20 mouse cellular contexts compared by ENCODE assay signal in genomic region chr4:40969161-40969560, GRCm38 (mm10). TPM values are rescaled to one million over a fixed set of nuclear protein-coding genes. Genes with fewer than 3 reads are reported as not detected.
DNase-seq lines count a peak whose midpoint lies in the region; ATAC-seq and TF ChIP-seq lines count a peak whose summit lies in the region.
"Had no signal": no experiment of that assay in that cellular context is flagged by ENCODE, and none has a peak within 500 bp of the region (broad histone marks: within the 10 kb centered on the region; RNA-seq: fewer than 3 reads in every experiment).

No protein-coding gene starts in this region.

- TF ChIP-seq CTCF in liver, adult 2 months (IDR thresholded peaks at IDR 0.05; ENCODE audit: low read depth, low read length): no peak
- no peak for TF ChIP-seq CTCF in embryonic fibroblast, embryonic 13.5 days (IDR thresholded peaks at IDR 0.05; ENCODE audit: borderline replicate concordance, insufficient read depth, low read length)

- ATAC-seq in hindbrain, embryonic 13.5 days (ENCODE audit: low FRiP score): no peak
- ATAC-seq in liver, embryonic 13.5 days (ENCODE audit: low read depth): no peak

- peaks cover 36% of the 10 kb centered on the region for H3K36me3 ChIP-seq in hindbrain, embryonic 13.5 days
- H3K36me3 ChIP-seq in hindbrain, embryonic 10.5 days: peaks cover 46% of the 10 kb centered on the region
- peaks cover 10% of the 10 kb centered on the region; the same call in 1 of the 2 replicates for H3K36me3 ChIP-seq in liver, adult 2 months (ENCODE audit: control insufficient read depth, insufficient read depth, low read length)
- H3K36me3 ChIP-seq in liver, embryonic 13.5 days: peaks cover 35% of the 10 kb centered on the region

- 82% methylated on average over 4 of the region's 4 CpGs for WGBS in hindbrain, embryonic 13.5 days
- WGBS in hindbrain, embryonic 10.5 days: 82% methylated on average over 4 of the region's 4 CpGs
- 13% methylated on average over 4 of the region's 4 CpGs for WGBS in liver, adult 2 months
- 66% methylated on average over 4 of the region's 4 CpGs for WGBS in liver, embryonic 13.5 days (ENCODE audit: insufficient replicate concordance)

- H3K9ac ChIP-seq in hindbrain, embryonic 13.5 days: 0 out of 2 replicates have a peak overlapping the region, but pooled peaks have one; percentile 93
- no peak overlapping the region for H3K9ac ChIP-seq in liver, adult 2 months (ENCODE audit: low read depth, low read length)
- H3K9ac ChIP-seq in liver, embryonic 13.5 days: no peak overlapping the region

- H3K9me3 ChIP-seq in hindbrain, embryonic 13.5 days: no peaks in the 10 kb centered on the region
- no peaks in the 10 kb centered on the region for H3K9me3 ChIP-seq in hindbrain, embryonic 10.5 days
- no peaks in the 10 kb centered on the region for H3K9me3 ChIP-seq in liver, embryonic 13.5 days (replicated peaks)
- H3K9me3 ChIP-seq: embryonic facial prominence, embryonic 13.5 days; forebrain, embryonic 10.5 days; hindbrain, embryonic 12.5 days; neural tube, embryonic 12.5 days had no signal

- no peak overlapping the region for H3K4me3 ChIP-seq in hindbrain, embryonic 13.5 days
- no peak overlapping the region for H3K4me3 ChIP-seq in hindbrain, embryonic 10.5 days
- H3K4me3 ChIP-seq in liver, adult 2 months (ENCODE audit: insufficient read depth, low read depth, low read length): no peak overlapping the region
- H3K4me3 ChIP-seq in embryonic fibroblast, embryonic 13.5 days (ENCODE audit: insufficient read depth, low read length): no peak overlapping the region
- H3K4me3 ChIP-seq in liver, embryonic 13.5 days (replicated peaks): no peak overlapping the region

- DNase-seq in hindbrain, embryonic 10.5 days (ENCODE audit: low spot score): no peak
- DNase-seq in liver, adult 2 months (ENCODE audit: extremely low read depth, low read depth, low spot score): peak; percentile 46
- no peak for DNase-seq in liver
- DNase-seq in liver, embryonic 13.5 days: no peak
- no peak for DNase-seq in spleen, adult 18-20 months
- no peak for DNase-seq in gastrocnemius, postnatal 25 days
- DNase-seq: B cell, adult 2 months; cerebellum, postnatal 36 days; lung, adult 2 months; thymus, adult 2 months had no signal

- no peaks in the 10 kb centered on the region for H3K27me3 ChIP-seq in hindbrain, embryonic 13.5 days
- no peaks in the 10 kb centered on the region for H3K27me3 ChIP-seq in hindbrain, embryonic 10.5 days (ENCODE audit: insufficient read depth, poor library complexity, severe bottlenecking)
- no peaks in the 10 kb centered on the region for H3K27me3 ChIP-seq in liver, adult 2 months (ENCODE audit: control insufficient read depth, insufficient read depth, low read length)
- H3K27me3 ChIP-seq in liver, embryonic 13.5 days: no peaks in the 10 kb centered on the region
- H3K27me3 ChIP-seq: embryonic facial prominence, embryonic 13.5 days; hindbrain, embryonic 12.5 days; neural tube, embryonic 12.5 days had no signal

- H3K79me2 ChIP-seq in liver, adult 2 months (ENCODE audit: control insufficient read depth, insufficient read depth, low read length): peaks cover 17% of the 10 kb centered on the region

- peaks cover 22% of the 10 kb centered on the region for H3K4me1 ChIP-seq in hindbrain, embryonic 13.5 days (replicated peaks)
- H3K4me1 ChIP-seq in hindbrain, embryonic 10.5 days (replicated peaks): peaks cover 19% of the 10 kb centered on the region
- peaks cover 13% of the 10 kb centered on the region for H3K4me1 ChIP-seq in liver, adult 2 months (ENCODE audit: control insufficient read depth, insufficient read depth, low read length)
- H3K4me1 ChIP-seq in embryonic fibroblast, embryonic 13.5 days (ENCODE audit: control insufficient read depth, insufficient read depth, low read length): peaks cover 16% of the 10 kb centered on the region
- peaks cover 39% of the 10 kb centered on the region for H3K4me1 ChIP-seq in liver, embryonic 13.5 days (replicated peaks)

- H3K27ac ChIP-seq in hindbrain, embryonic 13.5 days: no peak overlapping the region
- no peak overlapping the region for H3K27ac ChIP-seq in hindbrain, embryonic 10.5 days
- peak overlapping the region; percentile 97; the same call in 1 of the 2 replicates for H3K27ac ChIP-seq in liver, adult 2 months (replicated peaks; ENCODE audit: insufficient read depth, low read depth, low read length)
- no peak overlapping the region for H3K27ac ChIP-seq in embryonic fibroblast, embryonic 13.5 days (ENCODE audit: insufficient read depth, low read length)
- H3K27ac ChIP-seq in liver, embryonic 13.5 days: peak overlapping the region; percentile 91
- H3K27ac ChIP-seq: neural tube, embryonic 12.5 days had no signal

- TF ChIP-seq POLR2A in liver, adult 2 months (IDR thresholded peaks at IDR 0.05; ENCODE audit: extremely low read depth, insufficient read depth, low read length): no peak
- 0 out of 2 replicates have a peak, but pooled peaks have one; percentile 12 for TF ChIP-seq POLR2A in embryonic fibroblast, embryonic 13.5 days (IDR thresholded peaks at IDR 0.05; ENCODE audit: low read depth, low read length)

- no peak overlapping the region for H3K4me2 ChIP-seq in hindbrain, embryonic 13.5 days
- peak overlapping the region; percentile 85; the same call in 1 of the 2 replicates for H3K4me2 ChIP-seq in liver, embryonic 13.5 days

RNA-seq across cellular contexts. Expression of gene Nfx1, which starts 1.5 kb away (rescaled TPM):
- polyA plus RNA-seq in hindbrain, embryonic 13.5 days (2015; fragmentation: Nextera tagmentation; extraction: Ambion mirVana): 107 and 110 TPM in 2 replicates
- 86.1 and 92.8 TPM in 2 replicates for polyA plus RNA-seq in hindbrain, embryonic 10.5 days (2016; fragmentation: Nextera tagmentation; extraction: Ambion mirVana)
- total RNA-seq in liver, adult 2 months (2014; rRNA removed): 31.6 and 34.8 TPM in 2 replicates
- polyA plus RNA-seq in liver, adult 2 months (2012; rRNA removed): 12.2 and 21.5 TPM in 2 replicates
- polyA plus RNA-seq in embryonic fibroblast, embryonic 13.5 days (2011; ENCODE audit: insufficient read length, low read depth, missing spikeins): 57.7 and 70.6 TPM in 2 replicates
- 32.8 and 40.5 TPM in 2 replicates for polyA plus RNA-seq in liver, embryonic 13.5 days (2015; fragmentation: Nextera tagmentation; extraction: Ambion mirVana)
- 10 to 100 TPM; 15.7 to 17.0 TPM for total RNA-seq in gastrocnemius, postnatal 25 days (2021)

RNA-seq across cellular contexts. Expression of gene Chmp5, which starts 21.0 kb away (rescaled TPM):
- polyA plus RNA-seq in hindbrain, embryonic 13.5 days (2015; fragmentation: Nextera tagmentation; extraction: Ambion mirVana): 174 and 178 TPM in 2 replicates
- polyA plus RNA-seq in hindbrain, embryonic 10.5 days (2016; fragmentation: Nextera tagmentation; extraction: Ambion mirVana): 114 and 126 TPM in 2 replicates
- total RNA-seq in liver, adult 2 months (2014; rRNA removed): 63.0 and 78.5 TPM in 2 replicates
- polyA plus RNA-seq in liver, adult 2 months (2012; rRNA removed): 12.0 and 13.7 TPM in 2 replicates
- polyA plus RNA-seq in embryonic fibroblast, embryonic 13.5 days (2011; ENCODE audit: insufficient read length, low read depth, missing spikeins): 118 TPM in 2 replicates
- 48.7 and 57.4 TPM in 2 replicates for polyA plus RNA-seq in liver, embryonic 13.5 days (2015; fragmentation: Nextera tagmentation; extraction: Ambion mirVana)
- 10 to 100 TPM; 20.4 to 24.0 TPM for total RNA-seq in gastrocnemius, postnatal 25 days (2021)

RNA-seq across cellular contexts. Expression of gene Bag1, which starts 21.1 kb away (rescaled TPM):
- polyA plus RNA-seq in hindbrain, embryonic 13.5 days (2015; fragmentation: Nextera tagmentation; extraction: Ambion mirVana): 201 and 205 TPM in 2 replicates
- 198 and 208 TPM in 2 replicates for polyA plus RNA-seq in hindbrain, embryonic 10.5 days (2016; fragmentation: Nextera tagmentation; extraction: Ambion mirVana)
- total RNA-seq in liver, adult 2 months (2014; rRNA removed): 88.7 and 101 TPM in 2 replicates
- 59.6 and 75.9 TPM in 2 replicates for polyA plus RNA-seq in liver, adult 2 months (2012; rRNA removed)
- polyA plus RNA-seq in embryonic fibroblast, embryonic 13.5 days (2011; ENCODE audit: insufficient read length, low read depth, missing spikeins): 134 and 147 TPM in 2 replicates
- polyA plus RNA-seq in liver, embryonic 13.5 days (2015; fragmentation: Nextera tagmentation; extraction: Ambion mirVana): 145 and 166 TPM in 2 replicates
- 100 to 1,000 TPM; 177 to 180 TPM for total RNA-seq in gastrocnemius, postnatal 25 days (2021)

RNA-seq across cellular contexts. Expression of gene Spink4, which starts 49.3 kb away (rescaled TPM):
- polyA plus RNA-seq in hindbrain, embryonic 13.5 days (2015; fragmentation: Nextera tagmentation; extraction: Ambion mirVana): not detected in 2 replicates
- not detected in 2 replicates for polyA plus RNA-seq in hindbrain, embryonic 10.5 days (2016; fragmentation: Nextera tagmentation; extraction: Ambion mirVana)
- total RNA-seq in liver, adult 2 months (2014; rRNA removed): 1.4 and 1.9 TPM in 2 replicates
- 0.93 and 1.9 TPM in 2 replicates for polyA plus RNA-seq in liver, adult 2 months (2012; rRNA removed)
- polyA plus RNA-seq in embryonic fibroblast, embryonic 13.5 days (2011; ENCODE audit: insufficient read length, low read depth, missing spikeins): not detected in 2 replicates
- polyA plus RNA-seq in liver, embryonic 13.5 days (2015; fragmentation: Nextera tagmentation; extraction: Ambion mirVana): 0.39 and 0.44 TPM in 2 replicates
- not detected for total RNA-seq in gastrocnemius, postnatal 25 days (2021)
- total RNA-seq: layer of hippocampus, adult 2 months; left cerebral cortex, postnatal 14 days; megakaryocyte progenitor cell, adult 5-6 weeks; midbrain, postnatal 0 days had no signal
- polyA plus RNA-seq: embryonic facial prominence, embryonic 13.5 days; forebrain, embryonic 10.5 days; hindbrain, embryonic 12.5 days; midbrain, postnatal 0 days; neural tube, embryonic 12.5 days had no signal

Comparison
In these comparisons a context has a peak if more than half of its experiments do, and no peak if none do; other contexts are left out.
1. H3K27ac ChIP-seq: peak in liver, adult 2 months (single experiment) and liver, embryonic 13.5 days (single experiment); none in hindbrain, embryonic 13.5 days (single experiment), hindbrain, embryonic 10.5 days (single experiment) and embryonic fibroblast, embryonic 13.5 days (single experiment).